Mouse (Mus musculus) midbrain, embryonic 12.5 days (tissue): ENCODE measurements around the gene Nup160. TPM values are rescaled to one million over a fixed set of nuclear protein-coding genes. Genes with fewer than 3 reads are reported as not detected.

Experiments
- ATAC-seq: fragments of 200-750 bp; cut with Nextera tagmentation; 2 replicates; pipeline ENCODE4 v1.8.0; 2017; ENCODE audit warnings: low read depth, moderate TSS enrichment, moderate library complexity; ENCODE audit not compliant: low FRiP score
- H3K27ac ChIP-seq: fragments of 300-500 bp; sonication (generic); replicated peaks from 2 replicates; pipeline ENCODE4 v1.5.1; 2016; ENCODE audit warnings: mild to moderate bottlenecking
- H3K27me3 ChIP-seq: fragments of 300-500 bp; sonication (generic); 2 replicates; pipeline ENCODE4 v1.6.1; 2016; ENCODE audit warnings: mild to moderate bottlenecking
- H3K36me3 ChIP-seq: fragments of 300-500 bp; sonication (generic); 2 replicates; pipeline ENCODE4 v1.6.1; 2016
- H3K4me1 ChIP-seq: fragments of 300-500 bp; sonication (generic); 2 replicates; pipeline ENCODE4 v1.6.1; 2016
- H3K4me2 ChIP-seq: fragments of 300-500 bp; sonication (generic); replicated peaks from 2 replicates; pipeline ENCODE4 v1.6.1; 2016; ENCODE audit warnings: mild to moderate bottlenecking, moderate library complexity
- H3K4me3 ChIP-seq: fragments of 300-500 bp; sonication (generic); 2 replicates; pipeline ENCODE4 v1.5.1; 2016; ENCODE audit warnings: mild to moderate bottlenecking
- H3K9ac ChIP-seq: fragments of 300-500 bp; sonication (generic); replicated peaks from 2 replicates; pipeline ENCODE4 v1.6.1; 2016; ENCODE audit warnings: mild to moderate bottlenecking, moderate library complexity
- H3K9me3 ChIP-seq: fragments of 300-500 bp; sonication (generic); 2 replicates; pipeline ENCODE4 v1.6.1; 2016; ENCODE audit warnings: mild to moderate bottlenecking
- WGBS: fragments of 180-500 bp; shearing (Covaris S2); methylation state at CpG from one replicate; pipeline ENCODE4 v1.1.7; 2016; 5-methylcytosine and 5-hydroxymethylcytosine counted together
- polyA plus RNA-seq: library from polyadenylated mRNA; unstranded; fragments of >200 nt; fragmentation: Nextera tagmentation; extraction: Ambion mirVana; gene quantifications from 2 replicates; pipeline ENCODE4 v1.2.1, GENCODE M21; 2016

The Nup160 gene
- polyA plus RNA-seq, 1 experiment from 2014 or later = 47.8 TPM

GRCm38 (mm10) chr2:90647084-90647483, 29.9 kb upstream of the Nup160 start:
- ATAC-seq = no peak
- H3K27me3 ChIP-seq = no peaks in the 10 kb centered on the region
- no peak overlapping the region for H3K4me2 ChIP-seq
- no peak overlapping the region for H3K27ac ChIP-seq
- H3K4me1 ChIP-seq = no peaks in the 10 kb centered on the region
- WGBS = 82% methylated on average over 6 of the region's 6 CpGs
- H3K9me3 ChIP-seq = no peaks in the 10 kb centered on the region
- H3K36me3 ChIP-seq = no peaks in the 10 kb centered on the region
- H3K4me3 ChIP-seq = no peak overlapping the region
- H3K9ac ChIP-seq = no peak overlapping the region

DNA sequence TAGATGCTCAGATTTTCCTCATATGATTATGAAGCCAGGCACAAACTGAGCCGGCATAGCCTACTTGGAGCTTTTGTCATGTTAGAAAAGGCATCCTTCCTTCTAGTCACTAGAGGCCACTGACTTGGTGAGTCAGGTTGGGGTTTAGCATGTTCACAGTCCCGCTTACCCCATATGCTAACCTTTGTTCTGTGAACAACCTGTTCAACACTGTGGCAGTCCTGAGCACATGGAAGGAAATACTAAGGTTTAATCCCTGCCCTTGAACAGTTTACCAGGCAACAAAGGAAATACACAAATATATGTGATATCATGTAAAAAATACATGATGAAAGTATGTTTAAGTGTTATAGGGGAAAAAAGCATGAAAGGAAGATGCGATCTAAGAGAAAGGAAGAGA, 27.6 kb upstream of the Nup160 start:
- Histone ChIP-seq H3K27me3 (no peaks in the 10 kb centered on the region), H3K9ac (no peak overlapping the region), H3K4me2 (no peak overlapping the region), H3K4me1 (no peaks in the 10 kb centered on the region), H3K36me3 (no peaks in the 10 kb centered on the region), H3K27ac (no peak overlapping the region), H3K4me3 (no peak overlapping the region), H3K9me3 (no peaks in the 10 kb centered on the region)
- ATAC-seq = no peak
- WGBS = 87% methylated on average over 3 of the region's 3 CpGs

GRCm38 (mm10) chr2:90649965-90650364, 27.1 kb upstream of the Nup160 start:
- Histone ChIP-seq H3K4me3 (no peak overlapping the region), H3K27ac (no peak overlapping the region), H3K9me3 (no peaks in the 10 kb centered on the region), H3K36me3 (no peaks in the 10 kb centered on the region), H3K4me2 (no peak overlapping the region), H3K27me3 (no peaks in the 10 kb centered on the region), H3K9ac (no peak overlapping the region), H3K4me1 (no peaks in the 10 kb centered on the region)
- ATAC-seq = no peak
- 70% methylated on average over 4 of the region's 4 CpGs for WGBS

- Histone ChIP-seq H3K27me3 (no peaks in the 10 kb centered on the region), H3K9me3 (no peaks in the 10 kb centered on the region), H3K4me3 (no peak overlapping the region), H3K9ac (no peak overlapping the region), H3K36me3 (no peaks in the 10 kb centered on the region), H3K4me1 (no peaks in the 10 kb centered on the region), H3K4me2 (no peak overlapping the region), H3K27ac (no peak overlapping the region)
- ATAC-seq = no peak
- 93% methylated on average over 9 of the region's 10 CpGs for WGBS
These were observed 24.9 kb upstream of the Nup160 start for GRCm38 (mm10) chr2:90652101-90652500.

- Histone ChIP-seq H3K9ac (no peak overlapping the region), H3K27ac (no peak overlapping the region), H3K4me2 (no peak overlapping the region), H3K27me3 (no peaks in the 10 kb centered on the region), H3K36me3 (no peaks in the 10 kb centered on the region), H3K4me1 (no peaks in the 10 kb centered on the region), H3K4me3 (no peak overlapping the region), H3K9me3 (no peaks in the 10 kb centered on the region)
- 71% methylated on average over 4 of the region's 4 CpGs for WGBS
- no peak for ATAC-seq
These were observed 24.0 kb upstream of the Nup160 start for GRCm38 (mm10) chr2:90652993-90653392.

DNA sequence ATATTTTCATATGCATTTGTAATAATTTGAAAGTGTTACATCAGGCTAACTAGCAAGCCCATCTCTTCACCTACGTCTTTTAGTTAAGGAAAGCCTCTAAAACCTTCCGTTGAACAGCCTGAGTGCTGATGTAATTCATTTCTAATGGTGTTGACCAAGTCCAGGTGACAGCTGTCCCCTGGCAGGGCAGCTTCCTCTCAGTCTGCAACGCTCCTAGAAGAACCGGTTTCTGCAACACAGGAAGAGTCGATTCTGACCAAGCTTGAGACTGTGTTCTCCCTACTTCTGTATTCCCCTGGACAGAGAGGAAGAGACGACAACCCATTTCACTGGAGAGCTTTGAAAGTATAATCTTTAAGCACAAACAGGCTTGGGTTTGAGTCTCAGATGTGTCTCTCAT, 21.6 kb upstream of the Nup160 start:
- Histone ChIP-seq H3K4me1 (no peaks in the 10 kb centered on the region), H3K9ac (no peak overlapping the region), H3K4me3 (no peak overlapping the region), H3K36me3 (no peaks in the 10 kb centered on the region), H3K4me2 (no peak overlapping the region), H3K27ac (no peak overlapping the region), H3K9me3 (no peaks in the 10 kb centered on the region), H3K27me3 (no peaks in the 10 kb centered on the region)
- 88% methylated on average over 6 of the region's 6 CpGs for WGBS
- ATAC-seq = no peak

GRCm38 (mm10) chr2:90658613-90659012, 18.4 kb upstream of the Nup160 start:
- H3K4me3 ChIP-seq = no peak overlapping the region
- H3K9me3 ChIP-seq = no peaks in the 10 kb centered on the region
- H3K9ac ChIP-seq = no peak overlapping the region
- no peak for ATAC-seq
- no peak overlapping the region for H3K4me2 ChIP-seq
- no peaks in the 10 kb centered on the region for H3K36me3 ChIP-seq
- H3K27ac ChIP-seq = no peak overlapping the region
- 78% methylated on average over 4 of the region's 4 CpGs for WGBS
- no peaks in the 10 kb centered on the region for H3K27me3 ChIP-seq
- no peaks in the 10 kb centered on the region for H3K4me1 ChIP-seq

- no peaks in the 10 kb centered on the region for H3K9me3 ChIP-seq
- 77% methylated on average over 1 of the region's 1 CpGs for WGBS
These were observed 18.0 kb upstream of the Nup160 start for GRCm38 (mm10) chr2:90659016-90659415.

DNA sequence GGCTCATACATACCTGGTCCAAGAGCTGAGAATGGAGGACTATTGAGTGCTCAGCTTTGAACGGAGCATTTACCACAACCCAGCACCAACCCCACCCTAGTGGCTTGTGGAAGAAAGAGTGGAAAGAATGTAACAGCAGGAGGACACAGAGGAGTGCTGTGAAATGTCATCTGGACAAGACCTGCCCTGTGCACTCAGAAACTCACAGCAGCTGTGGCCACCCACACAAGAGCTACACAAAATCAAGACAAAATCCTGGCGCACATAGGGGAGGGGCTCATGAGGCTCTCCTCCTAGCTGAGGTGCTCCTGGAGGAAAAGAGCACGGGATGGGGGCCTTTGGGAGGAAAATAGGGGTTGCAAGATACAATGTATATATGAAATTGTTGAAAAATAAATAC, 17.4 kb upstream of the Nup160 start:
- no peak overlapping the region for H3K4me3 ChIP-seq
- no peak overlapping the region for H3K4me2 ChIP-seq
- no peaks in the 10 kb centered on the region for H3K36me3 ChIP-seq
- H3K9ac ChIP-seq = no peak overlapping the region
- no peak overlapping the region for H3K27ac ChIP-seq
- ATAC-seq = no peak
- H3K27me3 ChIP-seq = no peaks in the 10 kb centered on the region
- no peaks in the 10 kb centered on the region for H3K4me1 ChIP-seq
- H3K9me3 ChIP-seq = no peaks in the 10 kb centered on the region
- 78% methylated on average over 3 of the region's 3 CpGs for WGBS

More at GRCm38 (mm10) chr2:90659016-90659415, 18.0 kb upstream of the Nup160 start:
- Histone ChIP-seq H3K4me2 (no peak overlapping the region), H3K27ac (no peak overlapping the region), H3K36me3 (no peaks in the 10 kb centered on the region), H3K4me3 (no peak overlapping the region), H3K4me1 (no peaks in the 10 kb centered on the region), H3K9ac (no peak overlapping the region), H3K27me3 (no peaks in the 10 kb centered on the region)
- no peak for ATAC-seq

GRCm38 (mm10) chr2:90660947-90661346, 16.1 kb upstream of the Nup160 start:
- no peak for ATAC-seq
- Histone ChIP-seq H3K9me3 (no peaks in the 10 kb centered on the region), H3K4me3 (no peak overlapping the region), H3K9ac (no peak overlapping the region), H3K27ac (no peak overlapping the region), H3K36me3 (no peaks in the 10 kb centered on the region), H3K27me3 (no peaks in the 10 kb centered on the region), H3K4me1 (no peaks in the 10 kb centered on the region), H3K4me2 (no peak overlapping the region)
- WGBS = 90% methylated on average over 1 of the region's 1 CpGs

DNA sequence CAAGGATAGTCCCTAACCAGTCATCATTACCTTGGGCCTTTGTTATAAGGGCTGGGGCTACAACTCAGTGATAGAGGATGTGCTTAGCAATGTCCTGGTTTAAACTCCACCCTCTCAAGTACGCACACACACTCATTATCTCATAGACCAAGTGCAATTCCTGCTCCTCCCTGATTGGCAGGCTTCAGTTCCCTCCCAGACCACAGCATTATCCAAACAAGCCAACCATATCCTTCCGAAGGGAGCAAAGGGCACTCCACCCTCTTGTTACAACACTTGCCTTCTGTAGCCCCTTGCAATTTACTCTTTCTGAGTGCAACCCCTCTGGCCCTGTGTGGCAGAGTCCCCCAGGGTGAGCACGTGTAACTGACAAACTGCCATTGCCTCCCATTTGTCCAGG, 15.6 kb upstream of the Nup160 start:
- H3K27ac ChIP-seq = no peak overlapping the region
- WGBS = 48% methylated on average over 3 of the region's 3 CpGs
- H3K4me1 ChIP-seq = no peaks in the 10 kb centered on the region
- H3K4me3 ChIP-seq = no peak overlapping the region
- no peak overlapping the region for H3K9ac ChIP-seq
- H3K9me3 ChIP-seq = no peaks in the 10 kb centered on the region
- no peak overlapping the region for H3K4me2 ChIP-seq
- no peaks in the 10 kb centered on the region for H3K36me3 ChIP-seq
- no peaks in the 10 kb centered on the region for H3K27me3 ChIP-seq
- ATAC-seq = no peak

DNA sequence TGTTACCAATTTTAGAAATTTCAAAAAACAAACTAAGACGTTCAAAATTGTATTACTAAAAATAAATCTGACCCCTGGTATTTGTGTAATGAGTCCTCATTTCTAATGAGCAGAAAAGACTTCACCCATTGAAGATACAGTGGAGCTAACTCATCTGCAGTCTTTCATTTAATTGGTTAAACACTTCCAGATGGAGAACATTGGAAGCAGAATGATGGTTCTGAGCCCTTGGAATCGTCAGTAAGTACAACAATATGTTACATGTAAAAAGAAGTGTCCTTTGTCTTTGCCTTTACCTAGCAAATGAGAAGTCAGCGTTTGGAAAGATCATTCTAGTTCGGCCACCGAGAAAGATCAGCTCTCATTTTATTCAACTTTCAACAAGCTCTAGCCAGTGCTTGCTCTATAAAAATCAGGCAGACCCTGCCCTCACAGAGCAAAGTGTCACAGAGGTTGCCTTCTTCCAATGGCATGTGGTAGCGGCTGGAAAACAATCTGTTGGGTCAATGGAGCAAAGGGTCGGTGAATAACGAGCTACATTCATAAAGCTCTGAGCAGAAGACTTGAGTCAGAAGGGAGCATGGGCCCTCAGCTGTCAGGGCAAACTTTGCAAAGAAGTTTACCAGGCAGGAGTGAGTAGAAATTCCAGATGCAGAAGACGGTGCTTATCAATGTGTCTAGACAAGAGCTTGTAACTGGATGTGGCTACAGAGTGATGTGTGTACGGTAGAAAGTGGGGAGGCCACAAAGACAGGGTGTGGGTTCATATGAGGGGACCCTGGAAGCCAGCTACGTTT, 10.2 kb upstream of the Nup160 start:
- Histone ChIP-seq H3K9ac (no peak overlapping the region), H3K4me1 (no peaks in the 10 kb centered on the region), H3K4me2 (no peak overlapping the region), H3K27me3 (no peaks in the 10 kb centered on the region), H3K36me3 (no peaks in the 10 kb centered on the region), H3K4me3 (no peak overlapping the region), H3K27ac (no peak overlapping the region), H3K9me3 (no peaks in the 10 kb centered on the region; the same call in 1 of the 2 replicates)
- 74% methylated on average over 11 of the region's 11 CpGs for WGBS
- ATAC-seq = no peak
